7 mouse cellular contexts compared by ENCODE assay signal in the genomic region with DNA sequence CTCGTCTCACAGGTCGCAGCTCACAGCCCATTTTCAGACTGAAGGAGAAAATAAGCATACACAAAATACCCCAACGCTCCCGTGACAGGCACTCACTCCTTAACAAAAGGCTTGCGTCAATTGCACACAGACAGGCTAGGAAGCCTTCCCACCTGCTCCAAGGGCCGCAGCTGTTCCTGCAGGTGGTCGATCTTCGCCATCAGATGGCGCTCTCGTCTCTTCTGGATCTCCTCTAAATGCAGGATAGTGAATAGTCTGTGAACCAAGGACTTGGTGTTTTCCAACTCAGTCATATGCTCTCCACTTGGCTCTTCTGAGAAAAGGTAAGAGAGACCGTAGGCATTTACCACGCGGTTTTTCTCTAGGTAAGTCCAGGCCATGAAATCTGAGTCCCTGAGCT. TPM values are rescaled to one million over a fixed set of nuclear protein-coding genes. Genes with fewer than 3 reads are reported as not detected.
DNase-seq lines count a peak whose midpoint lies in the region; ATAC-seq lines count a peak whose summit lies in the region.

No protein-coding gene starts in this region.

- H3K4me1 ChIP-seq in forebrain, embryonic 13.5 days = peaks cover 5% of the 10 kb centered on the region; the same call in 1 of the 2 replicates
- 0 out of 2 replicates have a peak, but pooled peaks cover 4% of the 10 kb centered on the region for H3K4me1 ChIP-seq in hindbrain, embryonic 14.5 days (replicated peaks; ENCODE audit: control insufficient read depth, insufficient read depth, low read length)

- H3K9ac ChIP-seq in forebrain, embryonic 13.5 days = no peak overlapping the region
- H3K9ac ChIP-seq in hindbrain, embryonic 14.5 days = 0 out of 2 replicates have a peak overlapping the region, but pooled peaks have one; percentile 33

- peaks cover 8% of the 10 kb centered on the region; the same call in 1 of the 2 replicates for H3K36me3 ChIP-seq in forebrain, embryonic 13.5 days (ENCODE audit: poor library complexity, severe bottlenecking)
- peaks cover under 1% of the 10 kb centered on the region for H3K36me3 ChIP-seq in hindbrain, embryonic 14.5 days (replicated peaks; ENCODE audit: control insufficient read depth, insufficient read depth)

- no peak overlapping the region for H3K27ac ChIP-seq in forebrain, embryonic 13.5 days
- H3K27ac ChIP-seq in hindbrain, embryonic 14.5 days = no peak overlapping the region

- H3K4me2 ChIP-seq in forebrain, embryonic 13.5 days = no peak overlapping the region
- H3K4me2 ChIP-seq in hindbrain, embryonic 14.5 days (replicated peaks) = no peak overlapping the region

- no peak overlapping the region for H3K4me3 ChIP-seq in forebrain, embryonic 13.5 days
- no peak overlapping the region for H3K4me3 ChIP-seq in hindbrain, embryonic 14.5 days (replicated peaks; ENCODE audit: low read length)

- DNase-seq in Muller cell, postnatal 12 days (ENCODE audit: inconsistent ontology term) = peak; percentile 43
- DNase-seq in c-Kit-positive CD71-negative TER-119-negative erythroid progenitor cells, embryonic 14.5 days (ENCODE audit: low read depth) = peak; percentile 47
- DNase-seq in hindbrain, embryonic 14.5 days (ENCODE audit: low spot score) = peak; percentile 83
- DNase-seq in layer of hippocampus, postnatal 10 days (ENCODE audit: low spot score in 2 of 2) = peak; percentile 75 to 81
- DNase-seq in lung, postnatal 36 days = peak; percentile 86
- DNase-seq in retina, postnatal 7 days (ENCODE audit: low read depth, low spot score) = peak; percentile 46

- peak; percentile 93 for ATAC-seq in forebrain, embryonic 13.5 days
- ATAC-seq in hindbrain, embryonic 14.5 days (ENCODE audit: low FRiP score) = peak; percentile 87

- H3K9me3 ChIP-seq in forebrain, embryonic 13.5 days (replicated peaks) = no peaks in the 10 kb centered on the region
- no peaks in the 10 kb centered on the region for H3K9me3 ChIP-seq in hindbrain, embryonic 14.5 days (ENCODE audit: control insufficient read depth, low read length)

- WGBS in forebrain, embryonic 13.5 days = 13% methylated on average over 13 of the region's 13 CpGs
- 16% methylated on average over 13 of the region's 13 CpGs for WGBS in hindbrain, embryonic 14.5 days

- no peaks in the 10 kb centered on the region for H3K27me3 ChIP-seq in forebrain, embryonic 13.5 days
- no peaks in the 10 kb centered on the region for H3K27me3 ChIP-seq in hindbrain, embryonic 14.5 days (ENCODE audit: control insufficient read depth, insufficient read depth, low read length)

RNA-seq across cellular contexts. Expression of a gene that starts 17.2 kb away (rescaled TPM):
- polyA plus RNA-seq in forebrain, embryonic 13.5 days (2015; fragmentation: Nextera tagmentation; extraction: Ambion mirVana) = 43.6 and 44.8 TPM in 2 replicates
- polyA plus RNA-seq in hindbrain, embryonic 14.5 days (2014; fragmentation: Nextera tagmentation; extraction: Ambion mirVana) = 25.0 and 25.3 TPM in 2 replicates
- 10 to 100 TPM in 1 of 2 experiments, 1 to 10 TPM in 1; 9.6 to 11.9 TPM for total RNA-seq in layer of hippocampus, postnatal 10 days (2021)

RNA-seq across cellular contexts. Expression of a gene that starts 40.0 kb away (rescaled TPM):
- 29.5 and 31.3 TPM in 2 replicates for polyA plus RNA-seq in forebrain, embryonic 13.5 days (2015; fragmentation: Nextera tagmentation; extraction: Ambion mirVana)
- polyA plus RNA-seq in hindbrain, embryonic 14.5 days (2014; fragmentation: Nextera tagmentation; extraction: Ambion mirVana) = 38.4 and 47.0 TPM in 2 replicates
- total RNA-seq in layer of hippocampus, postnatal 10 days (2021) = 10 to 100 TPM; 20.2 to 22.4 TPM

RNA-seq across cellular contexts. Expression of a gene that starts 51.6 kb away (rescaled TPM):
- polyA plus RNA-seq in forebrain, embryonic 13.5 days (2015; fragmentation: Nextera tagmentation; extraction: Ambion mirVana) = 3.9 and 6.7 TPM in 2 replicates
- polyA plus RNA-seq in hindbrain, embryonic 14.5 days (2014; fragmentation: Nextera tagmentation; extraction: Ambion mirVana) = 5.2 and 5.4 TPM in 2 replicates
- total RNA-seq in layer of hippocampus, postnatal 10 days (2021) = 1 to 10 TPM; 4.1 to 6.5 TPM
